Mouse (Mus musculus) limb, embryonic 14.5 days (tissue): Measurements from ENCODE around the gene Kcnip1. TPM values are rescaled to one million over a fixed set of nuclear protein-coding genes. Genes with fewer than 3 reads are reported as not detected.

Experiments
- ATAC-seq: fragments of 200-750 bp; cut with Nextera tagmentation; 2 replicates; pipeline ENCODE4 v1.8.0; 2017; ENCODE audit warnings: low read depth, moderate number of reproducible peaks, moderate TSS enrichment; ENCODE audit not compliant: low FRiP score
- DNase-seq: peaks from one replicate; pipeline ENCODE4 v3.0.0-alpha.2; 2015; ENCODE audit warnings: low spot score
- H3K27ac ChIP-seq: fragments of 300-500 bp; sonication (generic); replicated peaks from 2 replicates; pipeline ENCODE4 v1.5.1; 2014; ENCODE audit warnings: low read depth, mild to moderate bottlenecking, low read length, moderate library complexity, mixed read lengths
- H3K27me3 ChIP-seq: fragments of 300-500 bp; sonication (generic); 2 replicates; pipeline ENCODE4 v1.6.1; 2014; ENCODE audit warnings: low read length, mixed read lengths; ENCODE audit not compliant: control insufficient read depth, insufficient read depth
- H3K36me3 ChIP-seq: fragments of 300-500 bp; sonication (generic); 2 replicates; pipeline ENCODE4 v1.6.1; 2014; ENCODE audit warnings: mild to moderate bottlenecking, low read length, moderate library complexity, mixed read lengths; ENCODE audit not compliant: control insufficient read depth, insufficient read depth
- H3K4me1 ChIP-seq: fragments of 300-500 bp; sonication (generic); 2 replicates; pipeline ENCODE4 v1.6.1; 2014; ENCODE audit warnings: antibody characterized with exemption, low read length, mixed read lengths; ENCODE audit not compliant: control insufficient read depth, insufficient read depth
- H3K4me2 ChIP-seq: fragments of 300-500 bp; sonication (generic); replicated peaks from 2 replicates; pipeline ENCODE4 v1.6.1; 2014; ENCODE audit warnings: low read depth, mild to moderate bottlenecking, low read length, moderate library complexity; ENCODE audit not compliant: severe bottlenecking
- H3K4me3 ChIP-seq: fragments of 300-500 bp; sonication (generic); replicated peaks from 2 replicates; pipeline ENCODE4 v1.5.1; 2014; ENCODE audit warnings: low read length
- H3K9ac ChIP-seq: fragments of 300-500 bp; sonication (generic); 2 replicates; pipeline ENCODE4 v1.6.1; 2014; ENCODE audit warnings: mild to moderate bottlenecking, low read depth, low read length, moderate library complexity; ENCODE audit not compliant: severe bottlenecking
- H3K9me3 ChIP-seq: fragments of 300-500 bp; sonication (generic); 2 replicates; pipeline ENCODE4 v1.6.1; 2016; ENCODE audit warnings: low read length; ENCODE audit not compliant: control insufficient read depth
- POLR2A ChIP-seq: fragments of 200-500 bp; IDR thresholded peaks from 2 replicates; pipeline ENCODE4 v1.8.0; 2012; ENCODE audit warnings: inconsistent platforms, mild to moderate bottlenecking, moderate library complexity, borderline replicate concordance; ENCODE audit not compliant: insufficient read depth, insufficient read length; ENCODE audit errors: extremely low read depth
- WGBS: fragments of 180-500 bp; shearing (Covaris S2); extraction: QIAGEN DNeasy Blood & Tissue Kit; methylation state at CpG from one replicate; pipeline ENCODE4 v1.1.7; 2014; 5-methylcytosine and 5-hydroxymethylcytosine counted together
- polyA plus RNA-seq, 2 experiments: library from polyadenylated mRNA; depleted of rRNA in 1 of 2; stranded (reverse) in 1 of 2; unstranded in 1 of 2; fragments of >200 nt; fragmentation: Nextera tagmentation in 1 of 2; extraction: Ambion mirVana in 1 of 2; gene quantifications; 2 replicates each; pipeline versions ENCODE4 v1.2.1 to v1.2.3; 2012 to 2014

The Kcnip1 gene
- polyA plus RNA-seq, 2 experiments = 3.4 to 5.0 TPM

DNA sequence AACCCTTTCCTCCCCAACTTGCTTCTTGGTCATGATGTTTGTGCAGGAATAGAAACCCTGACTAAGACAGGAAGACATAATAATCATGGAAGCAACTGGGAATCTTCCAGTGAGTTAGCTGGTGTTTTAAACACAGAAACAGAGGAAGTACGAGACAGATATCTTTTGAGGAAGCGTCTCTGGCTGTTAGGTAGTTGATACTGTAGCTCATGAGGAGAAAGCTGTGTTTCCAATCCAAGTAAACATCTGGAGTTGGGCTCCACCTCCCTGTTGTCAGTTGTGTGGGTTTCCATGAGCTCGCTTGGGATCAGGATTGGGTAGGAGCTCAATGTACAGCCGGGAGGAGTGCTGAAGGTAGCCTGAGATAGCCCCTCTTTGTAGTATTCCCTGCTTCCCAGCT lies 46.5 kb downstream of the Kcnip1 start:
- Histone ChIP-seq H3K9ac (no peak overlapping the region), H3K4me3 (no peak overlapping the region), H3K4me1 (0 out of 2 replicates have a peak, but pooled peaks cover 4% of the 10 kb centered on the region), H3K36me3 (no peaks in the 10 kb centered on the region), H3K27me3 (no peaks in the 10 kb centered on the region), H3K4me2 (no peak overlapping the region), H3K27ac (no peak overlapping the region), H3K9me3 (no peaks in the 10 kb centered on the region)
- ATAC-seq (no peak), DNase-seq (no peak)
- WGBS = 86% methylated on average over 4 of the region's 4 CpGs
- no peak for TF ChIP-seq POLR2A

DNA sequence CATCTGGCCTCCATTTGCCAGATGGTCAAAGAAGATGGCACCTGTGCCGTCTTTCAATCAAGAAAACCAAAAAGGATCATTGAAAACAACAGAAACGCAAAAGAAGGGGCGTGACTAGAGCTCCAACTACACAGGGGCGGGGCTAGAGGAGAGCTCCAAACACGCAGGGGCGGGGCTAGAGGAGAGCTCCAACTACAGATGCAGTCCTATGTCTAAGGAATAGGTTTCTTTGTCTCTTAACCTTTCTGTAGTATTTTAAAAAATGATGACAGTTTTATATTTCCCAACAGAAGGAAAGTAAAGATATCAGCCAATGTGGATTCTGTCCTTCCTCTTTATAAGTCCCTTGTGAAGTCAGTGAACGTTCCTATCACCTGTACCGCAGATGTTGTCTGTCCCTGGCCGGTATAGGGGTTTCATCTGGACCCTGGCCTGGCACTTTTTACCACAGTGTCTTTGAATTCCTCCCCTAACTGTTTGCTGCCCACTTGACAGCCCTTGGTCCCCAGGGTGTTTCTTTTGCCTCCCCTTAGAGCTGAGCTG lies 48.1 kb downstream of the Kcnip1 start:
- DNase-seq = no peak
- Histone ChIP-seq H3K27me3 (no peaks in the 10 kb centered on the region), H3K4me2 (no peak overlapping the region), H3K4me1 (no peaks in the 10 kb centered on the region), H3K27ac (no peak overlapping the region), H3K9ac (no peak overlapping the region), H3K9me3 (no peaks in the 10 kb centered on the region), H3K36me3 (no peaks in the 10 kb centered on the region), H3K4me3 (no peak overlapping the region)
- no peak for ATAC-seq
- 81% methylated on average over 9 of the region's 9 CpGs for WGBS
- TF ChIP-seq POLR2A = no peak

DNA sequence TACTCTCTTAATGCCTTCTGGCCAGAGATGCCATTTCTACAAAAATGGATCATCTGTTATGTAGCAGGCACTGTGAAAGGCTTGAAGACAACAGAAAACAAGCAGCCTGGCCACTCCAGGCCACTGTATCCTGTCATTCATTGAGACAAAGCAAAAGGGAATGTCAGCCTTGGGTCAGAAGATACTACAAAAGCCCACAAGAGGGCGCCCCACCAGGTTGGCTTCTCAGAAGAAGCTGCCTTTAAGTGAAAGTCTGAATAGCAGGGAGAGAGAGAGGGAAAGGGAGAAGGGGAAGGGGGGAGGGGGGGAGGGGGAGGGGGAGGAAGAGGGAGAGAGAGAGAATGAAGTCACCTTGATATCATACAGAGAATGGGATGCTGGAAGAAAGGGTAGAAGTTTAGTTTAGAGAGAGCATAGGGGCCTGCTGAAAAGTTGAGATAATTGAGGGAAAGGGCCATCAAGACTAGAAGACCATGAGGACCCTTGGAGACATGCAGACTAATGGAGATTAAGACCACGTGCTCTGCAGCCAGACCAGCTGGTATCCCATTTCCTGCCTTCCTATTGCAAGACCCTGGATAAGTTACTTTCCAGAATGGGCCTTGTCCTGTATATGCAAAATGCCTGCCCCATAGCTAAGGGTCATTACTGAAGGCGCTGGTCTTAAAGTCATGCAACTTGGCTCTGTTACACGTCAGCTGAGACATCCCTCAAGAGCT lies 48.7 kb downstream of the Kcnip1 start:
- 58% methylated on average over 4 of the region's 4 CpGs for WGBS
- DNase-seq = no peak
- H3K9ac ChIP-seq = no peak overlapping the region

DNA sequence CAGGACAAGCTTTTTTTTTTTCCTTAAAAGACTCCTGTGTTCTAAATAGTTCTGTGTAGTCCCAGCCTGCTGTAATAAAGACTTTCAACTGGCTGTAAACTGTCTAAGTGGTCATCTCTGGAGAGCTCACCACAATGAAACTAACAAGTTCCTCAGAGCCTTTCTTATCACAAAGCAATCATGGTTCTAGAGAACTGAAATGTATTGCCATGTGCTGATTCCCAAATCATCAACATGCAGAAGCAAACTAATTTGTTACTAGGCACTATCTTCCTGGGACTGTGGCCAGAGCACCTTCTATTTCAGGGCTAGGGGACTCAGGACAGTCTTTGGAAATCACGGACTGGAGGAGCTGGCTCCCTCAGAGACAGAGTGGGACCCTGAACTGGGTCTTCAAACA lies 49.4 kb downstream of the Kcnip1 start:
- TF ChIP-seq POLR2A = no peak
- Histone ChIP-seq H3K36me3 (no peaks in the 10 kb centered on the region), H3K27ac (no peak overlapping the region), H3K4me1 (no peaks in the 10 kb centered on the region), H3K9ac (no peak overlapping the region), H3K9me3 (no peaks in the 10 kb centered on the region), H3K4me3 (no peak overlapping the region), H3K27me3 (no peaks in the 10 kb centered on the region), H3K4me2 (no peak overlapping the region)
- ATAC-seq (no peak), DNase-seq (no peak)
- 81% methylated on average over 1 of the region's 1 CpGs for WGBS

More for the DNA sequence above, 48.7 kb downstream of the Kcnip1 start:
- Histone ChIP-seq H3K9me3 (no peaks in the 10 kb centered on the region), H3K4me3 (no peak overlapping the region), H3K36me3 (no peaks in the 10 kb centered on the region), H3K4me1 (no peaks in the 10 kb centered on the region), H3K27ac (no peak overlapping the region), H3K27me3 (no peaks in the 10 kb centered on the region), H3K4me2 (no peak overlapping the region)
- ATAC-seq = no peak
- TF ChIP-seq POLR2A = no peak

DNA sequence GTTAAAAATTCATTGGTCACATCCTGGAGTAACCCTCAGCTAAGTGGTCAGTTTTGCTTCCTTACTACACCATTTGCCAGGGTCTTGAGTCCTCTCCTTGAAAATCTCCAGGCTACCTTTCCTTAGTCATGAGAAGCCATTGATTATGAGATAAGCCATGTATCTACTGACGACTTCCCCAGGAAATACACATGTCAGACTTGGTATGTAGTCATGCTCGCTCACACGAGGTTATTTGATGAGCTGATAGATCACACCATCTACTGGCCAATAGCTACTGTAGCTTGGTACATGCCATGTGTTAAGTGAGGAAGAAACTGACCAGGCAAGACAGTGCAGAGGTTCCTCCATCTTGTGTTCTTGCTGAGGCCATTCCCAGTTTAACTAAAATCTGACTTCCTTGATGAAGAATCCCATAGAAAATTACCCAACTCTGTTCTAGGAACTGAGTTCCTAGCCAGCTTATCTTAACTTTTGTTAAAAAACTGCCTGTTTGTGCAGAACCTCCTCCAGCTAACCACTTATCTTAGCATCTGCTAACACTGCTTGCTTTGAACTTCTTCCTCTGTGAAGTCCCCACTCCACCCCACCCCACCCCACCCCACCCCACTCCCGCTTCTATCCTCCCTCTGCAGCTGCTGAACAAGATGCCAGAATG lies 53.4 kb downstream of the Kcnip1 start:
- ATAC-seq (no peak), DNase-seq (no peak)
- H3K27ac ChIP-seq = no peak overlapping the region
- H3K27me3 ChIP-seq = no peaks in the 10 kb centered on the region
- 77% methylated on average over 4 of the region's 4 CpGs for WGBS
- H3K9me3 ChIP-seq = no peaks in the 10 kb centered on the region
- H3K4me2 ChIP-seq = no peak overlapping the region
- H3K36me3 ChIP-seq = no peaks in the 10 kb centered on the region
- no peak for TF ChIP-seq POLR2A
- no peaks in the 10 kb centered on the region for H3K4me1 ChIP-seq
- no peak overlapping the region for H3K4me3 ChIP-seq
- no peak overlapping the region for H3K9ac ChIP-seq
